Mouse (Mus musculus) frontal cortex, postnatal 10 days (tissue): Measurements from ENCODE around the gene Gtf2e1.

Source experiments
- DNase-seq, 2 experiments: peaks; one replicate each; pipeline ENCODE4 v3.0.0; 2022; ENCODE audit warnings: low spot score in 2 of 2, mixed read lengths in 1 of 2

The Gtf2e1 gene

GRCm38 (mm10) chr16:37546312-37546711 is 6.7 kb upstream of the Gtf2e1 start:
- no peak for DNase-seq

DNA sequence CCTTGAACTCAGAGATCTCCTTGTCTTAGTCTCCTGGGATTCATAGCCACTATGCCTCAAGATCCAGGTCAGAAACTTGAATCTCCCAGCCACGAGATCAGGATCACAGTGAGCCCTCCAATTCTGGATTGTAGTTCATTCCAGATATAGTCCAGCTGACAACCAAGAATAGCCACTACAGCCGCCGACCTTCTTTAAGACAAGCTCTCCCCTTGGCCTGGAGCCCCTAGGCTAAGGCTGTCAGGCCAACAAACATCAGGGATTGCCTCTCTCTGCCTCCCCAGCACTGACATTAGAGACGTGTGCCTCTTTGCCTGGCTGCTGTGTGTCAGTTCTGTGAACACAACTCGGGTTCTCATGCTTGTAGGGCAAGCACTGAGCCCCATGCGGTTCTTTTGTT is 1.2 kb upstream of the Gtf2e1 start:
- no peak for DNase-seq

GRCm38 (mm10) chr16:37539240-37539610 is 364 bp downstream of the Gtf2e1 start:
- no peak for DNase-seq

DNA sequence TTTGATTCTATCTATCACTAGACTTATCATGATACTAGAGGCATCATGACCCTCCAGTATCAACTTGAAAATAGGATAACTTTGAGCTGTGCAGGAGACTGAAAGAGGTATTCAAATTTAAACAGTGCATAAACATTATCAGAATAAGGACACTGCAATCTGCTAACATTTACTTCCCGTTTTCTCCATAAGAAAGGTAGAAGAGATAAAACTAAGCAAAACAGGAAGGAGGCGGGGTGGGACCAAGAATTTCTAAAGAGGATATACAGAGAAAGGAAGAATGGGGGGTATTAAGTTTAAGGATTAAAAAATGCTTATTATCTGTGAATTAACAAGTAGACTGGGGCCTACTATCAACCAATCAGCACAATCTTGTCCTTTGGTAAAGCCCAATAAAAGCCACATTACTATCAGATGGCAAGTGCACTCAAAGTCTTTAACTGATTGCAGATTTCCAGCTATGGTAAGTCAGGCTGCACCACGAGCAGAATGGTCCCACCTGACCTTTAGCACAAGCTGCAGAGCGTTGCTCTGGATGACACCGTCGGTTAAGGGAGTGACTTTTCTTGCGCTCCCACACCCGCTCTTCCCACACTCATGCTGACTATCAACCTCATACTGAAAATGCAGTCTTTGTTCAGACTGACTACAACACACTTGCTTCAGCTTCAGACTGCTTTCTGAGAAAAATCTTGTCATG is 6.1 kb downstream of the Gtf2e1 start:
- no peak for DNase-seq

DNA sequence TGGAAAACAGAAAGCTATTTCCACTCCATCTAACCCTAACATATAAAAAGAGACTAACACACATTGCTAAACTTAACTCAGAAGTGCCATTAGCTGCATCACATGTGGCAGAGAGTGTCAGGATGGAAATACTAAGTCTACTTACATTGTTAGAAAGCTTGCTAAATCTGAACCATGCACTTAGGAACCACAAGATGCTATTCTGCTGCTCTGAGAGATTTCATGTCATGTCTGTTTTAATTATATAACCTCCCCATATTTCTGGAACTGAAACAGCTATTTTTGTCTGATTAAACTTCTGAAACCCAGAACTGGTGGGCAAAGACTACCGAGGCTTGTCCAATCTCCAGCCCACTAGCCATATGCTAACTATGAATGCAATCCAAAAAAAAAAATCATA is 7.5 kb downstream of the Gtf2e1 start:
- no peak for DNase-seq

GRCm38 (mm10) chr16:37530170-37530569 is 9.4 kb downstream of the Gtf2e1 start:
- DNase-seq, result no peak

DNA sequence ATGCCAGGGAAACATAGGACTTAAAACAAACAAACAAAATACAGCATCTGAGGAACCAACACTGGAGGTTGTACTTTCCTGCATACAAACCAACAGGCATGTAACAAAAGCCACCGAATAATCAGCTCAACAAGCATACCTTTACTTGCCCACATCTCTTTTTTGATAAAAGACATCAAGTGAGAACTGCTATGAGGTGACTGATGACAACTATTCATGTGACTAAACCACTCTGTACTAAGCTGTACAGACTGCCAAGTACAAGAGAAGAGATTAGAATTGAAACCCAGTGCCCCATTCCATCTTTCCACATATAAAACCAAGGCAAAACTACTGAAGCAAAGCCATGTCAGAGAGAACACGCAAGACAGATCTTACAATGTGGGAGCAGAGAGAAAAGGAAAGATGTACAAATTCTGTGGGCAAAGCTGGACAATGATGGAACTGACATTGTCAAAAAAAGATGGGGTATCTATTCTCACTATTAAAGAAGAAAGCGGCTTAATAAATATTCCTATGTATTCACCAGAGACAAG is 12.8 kb downstream of the Gtf2e1 start:
- DNase-seq, result no peak

- no peak for DNase-seq
Observed at GRCm38 (mm10) chr16:37525121-37525520, 14.5 kb downstream of the Gtf2e1 start.

GRCm38 (mm10) chr16:37522100-37522697 is 17.4 kb downstream of the Gtf2e1 start:
- no peak for DNase-seq

GRCm38 (mm10) chr16:37520190-37521040 is 19.2 kb downstream of the Gtf2e1 start:
- DNase-seq, result no peak

- no peak for DNase-seq
Observed at GRCm38 (mm10) chr16:37519721-37520120, 19.9 kb downstream of the Gtf2e1 start.

DNA sequence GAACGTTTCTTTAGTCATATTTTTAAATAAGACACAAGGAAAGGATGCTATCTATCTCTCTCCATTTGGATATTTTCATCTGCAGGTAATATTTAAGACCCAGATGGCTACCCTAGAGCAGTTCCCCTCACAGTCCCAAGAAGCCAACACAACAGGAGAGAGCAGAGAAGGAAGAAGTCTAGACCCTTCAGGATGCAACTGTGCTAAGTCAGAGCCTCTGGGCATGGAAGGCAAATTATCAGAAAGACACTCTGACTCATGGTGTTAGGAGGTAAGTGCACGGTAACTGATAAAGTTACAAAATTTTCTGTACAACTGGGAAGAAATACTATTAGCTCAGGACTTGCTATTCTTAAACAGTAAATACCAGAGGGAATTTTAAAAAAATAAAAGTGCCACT is 20.9 kb downstream of the Gtf2e1 start:
- no peak for DNase-seq

DNA sequence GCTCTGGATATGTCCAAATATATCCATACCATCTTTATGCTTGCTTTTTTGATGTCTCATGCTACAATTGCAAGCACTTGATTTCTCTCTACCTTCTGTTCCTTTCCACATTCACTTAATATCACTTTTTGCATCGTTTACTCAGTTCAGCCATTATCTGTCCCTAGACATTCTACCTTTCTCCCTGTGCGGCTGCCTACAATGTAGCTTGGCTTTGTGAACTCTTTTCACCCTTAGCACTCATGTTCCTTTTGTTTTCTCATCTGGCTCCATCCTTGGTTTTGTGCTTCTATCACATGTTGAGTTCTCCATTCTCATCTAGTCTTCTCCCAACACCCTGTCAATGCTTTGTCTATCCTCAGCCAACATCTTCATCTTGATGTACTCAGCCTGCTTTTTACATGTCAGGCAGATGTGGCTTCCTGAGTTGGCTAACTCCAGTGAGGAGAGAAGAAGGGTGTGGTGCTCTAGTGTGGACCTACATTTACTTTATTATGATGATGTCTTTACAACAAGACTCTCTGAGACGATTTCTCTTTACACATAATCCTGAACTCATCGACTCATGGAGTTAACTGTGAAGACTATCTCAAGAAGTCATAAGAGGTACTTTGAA is 21.9 kb downstream of the Gtf2e1 start:
- DNase-seq, result no peak

GRCm38 (mm10) chr16:37516376-37516993 is 23.1 kb downstream of the Gtf2e1 start:
- DNase-seq, result no peak

DNA sequence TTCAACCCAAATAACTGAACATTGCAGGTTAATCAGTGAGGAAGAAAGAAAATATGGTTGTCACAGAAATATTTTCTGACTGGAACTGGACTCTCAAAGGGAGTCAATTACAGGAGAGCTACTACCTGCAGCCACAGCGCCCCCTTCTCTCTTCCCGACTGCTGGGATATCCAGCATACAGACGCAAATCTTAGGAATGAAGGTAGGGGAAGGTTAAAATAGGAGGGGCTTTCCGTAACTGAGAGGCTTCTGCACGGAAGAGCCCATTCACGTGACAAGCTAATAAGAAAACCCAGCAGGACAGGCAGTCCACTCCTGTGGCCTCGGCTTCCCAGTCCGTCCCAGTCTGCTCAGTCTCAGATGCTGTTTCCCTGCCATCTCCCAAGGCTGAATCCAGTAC is 24.9 kb downstream of the Gtf2e1 start:
- DNase-seq, result no peak

- no peak for DNase-seq
Observed at GRCm38 (mm10) chr16:37511489-37511888, 28.1 kb downstream of the Gtf2e1 start.

GRCm38 (mm10) chr16:37506751-37507150 is 32.8 kb downstream of the Gtf2e1 start:
- DNase-seq, result no peak

GRCm38 (mm10) chr16:37504517-37504916 is 35.1 kb downstream of the Gtf2e1 start:
- no peak for DNase-seq

GRCm38 (mm10) chr16:37498581-37498980 is 41.0 kb downstream of the Gtf2e1 start:
- no peak for DNase-seq

DNA sequence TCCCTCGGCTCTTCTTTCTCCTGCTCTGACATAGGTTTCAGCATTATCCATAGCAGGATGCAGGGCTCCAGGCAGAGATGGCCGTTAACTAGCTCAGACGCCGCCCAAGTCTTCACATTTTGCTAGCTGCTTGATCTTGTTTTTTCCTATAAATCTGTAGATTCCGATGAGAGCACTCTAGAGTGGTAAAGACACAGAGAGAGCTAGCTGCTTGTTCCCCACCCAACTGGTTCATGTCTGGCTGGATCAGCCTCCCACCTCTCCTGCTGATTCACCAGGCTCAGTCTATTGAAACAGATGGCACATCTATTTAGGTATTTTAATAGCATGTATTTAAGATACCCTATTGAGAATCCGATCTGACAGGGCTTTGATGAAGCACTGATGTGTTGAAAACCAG is 44.6 kb downstream of the Gtf2e1 start:
- DNase-seq, result peak in 1 of 2 experiments; percentile 19

DNA sequence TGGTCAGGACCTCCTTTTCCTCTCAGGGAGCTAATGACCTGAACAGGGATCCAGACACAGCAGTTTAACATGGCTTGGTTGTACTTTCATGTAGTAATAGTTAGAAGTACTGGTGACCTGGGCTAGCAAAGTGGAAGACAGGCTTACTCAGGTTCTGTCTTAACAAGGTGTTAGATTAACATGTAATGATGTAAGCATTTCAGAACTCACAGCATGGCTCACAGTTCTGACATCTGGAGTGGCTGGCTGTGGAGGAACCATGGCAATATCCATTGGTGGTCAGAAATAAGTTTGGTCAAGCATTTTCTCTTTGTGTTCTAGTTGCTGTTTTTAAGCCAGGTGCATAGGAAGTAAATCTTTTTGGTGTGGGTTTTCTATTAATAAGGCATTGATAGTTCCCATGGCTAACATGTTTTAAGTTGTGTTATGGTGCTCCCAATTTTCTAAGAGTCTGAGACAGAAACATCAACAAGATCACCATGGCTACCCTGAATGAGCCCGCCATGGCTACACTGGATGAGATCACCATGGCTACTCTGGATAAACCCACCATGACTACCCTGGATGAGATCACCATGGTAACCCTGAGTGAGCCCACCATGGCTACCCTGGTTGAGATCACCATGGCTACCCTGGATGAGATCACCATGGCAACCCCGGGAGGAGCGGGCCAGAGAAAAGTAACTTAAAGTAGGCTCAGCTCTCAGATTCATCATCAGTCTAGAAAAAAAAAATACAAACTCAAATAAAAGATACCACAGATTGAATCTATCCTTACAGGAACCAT is 52.6 kb downstream of the Gtf2e1 start:
- DNase-seq, result peak; percentile 39 to 64
